Mouse (Mus musculus) ES-E14 (cell line): ENCODE measurements around the gene Srms.

Experiments used
- ZC3H11A ChIP-seq: IDR thresholded peaks from 2 replicates; pipeline ENCODE4 v1.6.1; 2012; ENCODE audit warnings: low read depth, mild to moderate bottlenecking, inconsistent platforms, low read length, borderline replicate concordance
- ZNF384 ChIP-seq: IDR thresholded peaks from 2 replicates; pipeline ENCODE4 v1.6.1; 2012; ENCODE audit warnings: low read depth, low read length, inconsistent platforms

GRCm38 (mm10) chr2:181206118-181206517, 6.9 kb downstream of the Srms start:
- TF ChIP-seq ZC3H11A, result no peak
- no peak for TF ChIP-seq ZNF384
